Mouse (Mus musculus) limb, embryonic 14.5 days (tissue): ENCODE results near the gene Vav1. TPM values are rescaled to one million over a fixed set of nuclear protein-coding genes. Genes with fewer than 3 reads are reported as not detected.

Source experiments
- ATAC-seq: fragments of 200-750 bp; cut with Nextera tagmentation; 2 replicates; pipeline ENCODE4 v1.8.0; 2017; ENCODE audit warnings: low read depth, moderate number of reproducible peaks, moderate TSS enrichment; ENCODE audit not compliant: low FRiP score
- DNase-seq: peaks from one replicate; pipeline ENCODE4 v3.0.0-alpha.2; 2015; ENCODE audit warnings: low spot score
- H3K27ac ChIP-seq: fragments of 300-500 bp; sonication (generic); replicated peaks from 2 replicates; pipeline ENCODE4 v1.5.1; 2014; ENCODE audit warnings: low read depth, mild to moderate bottlenecking, low read length, moderate library complexity, mixed read lengths
- H3K27me3 ChIP-seq: fragments of 300-500 bp; sonication (generic); 2 replicates; pipeline ENCODE4 v1.6.1; 2014; ENCODE audit warnings: low read length, mixed read lengths; ENCODE audit not compliant: control insufficient read depth, insufficient read depth
- H3K36me3 ChIP-seq: fragments of 300-500 bp; sonication (generic); 2 replicates; pipeline ENCODE4 v1.6.1; 2014; ENCODE audit warnings: mild to moderate bottlenecking, low read length, moderate library complexity, mixed read lengths; ENCODE audit not compliant: control insufficient read depth, insufficient read depth
- H3K4me1 ChIP-seq: fragments of 300-500 bp; sonication (generic); 2 replicates; pipeline ENCODE4 v1.6.1; 2014; ENCODE audit warnings: antibody characterized with exemption, low read length, mixed read lengths; ENCODE audit not compliant: control insufficient read depth, insufficient read depth
- H3K4me2 ChIP-seq: fragments of 300-500 bp; sonication (generic); replicated peaks from 2 replicates; pipeline ENCODE4 v1.6.1; 2014; ENCODE audit warnings: low read depth, mild to moderate bottlenecking, low read length, moderate library complexity; ENCODE audit not compliant: severe bottlenecking
- H3K4me3 ChIP-seq: fragments of 300-500 bp; sonication (generic); replicated peaks from 2 replicates; pipeline ENCODE4 v1.5.1; 2014; ENCODE audit warnings: low read length
- H3K9ac ChIP-seq: fragments of 300-500 bp; sonication (generic); 2 replicates; pipeline ENCODE4 v1.6.1; 2014; ENCODE audit warnings: mild to moderate bottlenecking, low read depth, low read length, moderate library complexity; ENCODE audit not compliant: severe bottlenecking
- H3K9me3 ChIP-seq: fragments of 300-500 bp; sonication (generic); 2 replicates; pipeline ENCODE4 v1.6.1; 2016; ENCODE audit warnings: low read length; ENCODE audit not compliant: control insufficient read depth
- POLR2A ChIP-seq: fragments of 200-500 bp; IDR thresholded peaks from 2 replicates; pipeline ENCODE4 v1.8.0; 2012; ENCODE audit warnings: inconsistent platforms, mild to moderate bottlenecking, moderate library complexity, borderline replicate concordance; ENCODE audit not compliant: insufficient read depth, insufficient read length; ENCODE audit errors: extremely low read depth
- WGBS: fragments of 180-500 bp; shearing (Covaris S2); extraction: QIAGEN DNeasy Blood & Tissue Kit; methylation state at CpG from one replicate; pipeline ENCODE4 v1.1.7; 2014; 5-methylcytosine and 5-hydroxymethylcytosine counted together
- polyA plus RNA-seq, 2 experiments: library from polyadenylated mRNA; depleted of rRNA in 1 of 2; stranded (reverse) in 1 of 2; unstranded in 1 of 2; fragments of >200 nt; fragmentation: Nextera tagmentation in 1 of 2; extraction: Ambion mirVana in 1 of 2; gene quantifications; 2 replicates each; pipeline versions ENCODE4 v1.2.1 to v1.2.3; 2012 to 2014

Gene Vav1
- polyA plus RNA-seq, 2 experiments, result 3.3 to 3.8 TPM

DNA sequence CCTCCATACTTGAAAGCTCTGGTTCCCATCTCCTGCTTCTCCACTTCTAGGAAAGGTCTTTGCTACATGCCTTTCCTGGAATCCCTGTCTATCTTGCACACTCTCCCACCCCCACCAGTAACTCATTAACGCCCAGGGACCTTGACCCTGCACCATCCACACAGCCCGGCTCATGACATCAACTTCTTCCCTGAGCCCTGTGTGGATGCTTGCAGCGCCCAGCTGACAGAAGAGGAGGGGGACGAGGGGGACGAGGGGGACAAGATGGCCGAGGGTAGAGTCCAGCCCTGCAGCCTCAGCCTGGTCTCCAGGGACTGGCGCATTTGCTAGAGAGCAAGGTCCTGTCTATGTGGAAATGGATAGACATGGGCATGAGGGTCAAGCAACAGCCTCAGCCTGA is 45.9 kb upstream of the Vav1 start:
- 51% methylated on average over 7 of the region's 7 CpGs for WGBS
- ATAC-seq, result no peak
- TF ChIP-seq POLR2A, result no peak

DNA sequence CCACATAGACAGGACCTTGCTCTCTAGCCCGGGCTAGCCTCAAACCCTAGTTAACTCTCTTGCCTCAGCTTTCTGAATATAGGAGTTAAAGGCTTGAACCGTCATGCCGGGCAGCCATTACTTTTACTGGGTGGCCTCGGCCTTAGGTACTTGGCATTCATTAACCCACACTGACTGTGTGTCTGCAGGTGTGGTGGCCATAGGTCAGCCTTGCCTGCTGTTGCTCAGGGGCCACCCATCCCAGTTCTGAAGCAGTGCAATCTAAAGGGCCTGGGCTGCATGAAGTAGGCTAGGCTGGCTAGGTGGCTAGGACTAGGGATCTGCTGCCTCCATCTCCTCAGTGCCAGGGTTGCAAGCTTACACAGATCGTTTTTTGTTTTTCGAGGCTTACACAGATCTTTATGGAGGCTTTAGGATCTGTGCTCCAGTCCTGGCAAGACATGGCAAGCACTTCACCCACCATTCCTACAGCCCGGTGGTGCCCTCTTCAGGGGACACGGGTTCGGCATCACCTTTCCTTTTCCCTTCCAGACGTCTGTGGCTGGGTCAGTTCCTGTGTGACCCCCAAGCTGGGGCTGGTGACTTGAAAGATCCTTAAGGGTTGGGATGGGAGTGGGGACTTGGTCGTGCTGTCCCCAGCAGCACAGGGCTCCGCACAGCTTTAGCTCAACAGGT is 44.5 kb upstream of the Vav1 start:
- no peak for TF ChIP-seq POLR2A
- 79% methylated on average over 12 of the region's 12 CpGs for WGBS
- H3K4me1 ChIP-seq, result no peaks in the 10 kb centered on the region

More for the DNA sequence above, 45.9 kb upstream of the Vav1 start:
- DNase-seq, result no peak
- no peak overlapping the region for H3K9ac ChIP-seq
- no peak overlapping the region for H3K4me2 ChIP-seq
- H3K9me3 ChIP-seq, result no peaks in the 10 kb centered on the region
- H3K27ac ChIP-seq, result no peak overlapping the region
- H3K4me1 ChIP-seq, result no peaks in the 10 kb centered on the region
- no peak overlapping the region for H3K4me3 ChIP-seq
- H3K27me3 ChIP-seq, result no peaks in the 10 kb centered on the region
- peaks cover 35% of the 10 kb centered on the region for H3K36me3 ChIP-seq

DNA sequence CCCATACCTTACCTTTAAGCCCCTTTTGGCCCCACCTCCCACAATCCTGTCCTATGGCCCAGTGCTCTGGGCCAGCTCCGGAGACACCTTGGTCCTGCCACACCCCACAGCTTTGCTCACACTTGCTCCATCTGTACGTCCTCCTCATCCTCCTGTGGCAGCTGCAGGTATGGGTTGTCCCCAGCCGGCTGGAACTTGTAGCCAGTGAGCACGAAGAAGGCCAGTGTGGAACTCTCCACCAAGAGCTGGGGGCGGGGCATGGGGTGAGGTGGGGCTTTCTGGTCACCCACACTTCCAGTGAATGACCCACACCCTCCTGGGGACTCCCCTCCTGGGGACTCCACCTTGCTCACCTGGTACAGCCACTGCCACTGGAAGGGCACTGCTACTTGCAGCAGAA is 43.1 kb upstream of the Vav1 start:
- no peak for TF ChIP-seq POLR2A
- Histone ChIP-seq H3K9ac (no peak overlapping the region), H3K27ac (no peak overlapping the region), H3K27me3 (no peaks in the 10 kb centered on the region), H3K4me1 (no peaks in the 10 kb centered on the region), H3K4me2 (no peak overlapping the region), H3K9me3 (no peaks in the 10 kb centered on the region), H3K4me3 (no peak overlapping the region), H3K36me3 (peaks cover 35% of the 10 kb centered on the region)
- ATAC-seq (no peak), DNase-seq (no peak)
- WGBS, result 81% methylated on average over 5 of the region's 5 CpGs

More for the DNA sequence above, 44.5 kb upstream of the Vav1 start:
- no peak overlapping the region for H3K4me3 ChIP-seq
- DNase-seq (no peak), ATAC-seq (no peak)
- H3K9me3 ChIP-seq, result no peaks in the 10 kb centered on the region
- H3K4me2 ChIP-seq, result no peak overlapping the region
- no peak overlapping the region for H3K27ac ChIP-seq
- H3K27me3 ChIP-seq, result no peaks in the 10 kb centered on the region
- H3K36me3 ChIP-seq, result peaks cover 35% of the 10 kb centered on the region
- H3K9ac ChIP-seq, result no peak overlapping the region

DNA sequence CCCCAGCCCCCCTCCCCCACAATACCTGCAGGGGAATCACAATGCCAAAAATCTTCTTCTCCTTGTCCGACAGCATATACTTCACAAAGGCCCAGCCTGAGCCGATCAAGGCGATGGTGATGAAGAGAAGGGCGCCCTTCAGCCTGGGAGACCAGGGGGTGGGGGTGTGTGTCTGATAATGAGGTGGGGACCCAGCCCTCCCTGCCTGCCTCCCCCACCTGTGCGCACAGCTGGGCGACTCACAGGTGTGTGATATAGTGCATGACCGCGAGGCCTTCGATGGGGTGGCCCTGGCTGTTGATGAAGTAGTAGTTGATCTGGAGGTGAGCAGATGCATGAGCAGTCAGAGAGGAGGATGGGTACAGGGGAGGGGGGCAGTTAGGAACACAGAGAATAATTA is 41.7 kb upstream of the Vav1 start:
- H3K36me3 ChIP-seq, result peaks cover 43% of the 10 kb centered on the region
- DNase-seq, result no peak

DNA sequence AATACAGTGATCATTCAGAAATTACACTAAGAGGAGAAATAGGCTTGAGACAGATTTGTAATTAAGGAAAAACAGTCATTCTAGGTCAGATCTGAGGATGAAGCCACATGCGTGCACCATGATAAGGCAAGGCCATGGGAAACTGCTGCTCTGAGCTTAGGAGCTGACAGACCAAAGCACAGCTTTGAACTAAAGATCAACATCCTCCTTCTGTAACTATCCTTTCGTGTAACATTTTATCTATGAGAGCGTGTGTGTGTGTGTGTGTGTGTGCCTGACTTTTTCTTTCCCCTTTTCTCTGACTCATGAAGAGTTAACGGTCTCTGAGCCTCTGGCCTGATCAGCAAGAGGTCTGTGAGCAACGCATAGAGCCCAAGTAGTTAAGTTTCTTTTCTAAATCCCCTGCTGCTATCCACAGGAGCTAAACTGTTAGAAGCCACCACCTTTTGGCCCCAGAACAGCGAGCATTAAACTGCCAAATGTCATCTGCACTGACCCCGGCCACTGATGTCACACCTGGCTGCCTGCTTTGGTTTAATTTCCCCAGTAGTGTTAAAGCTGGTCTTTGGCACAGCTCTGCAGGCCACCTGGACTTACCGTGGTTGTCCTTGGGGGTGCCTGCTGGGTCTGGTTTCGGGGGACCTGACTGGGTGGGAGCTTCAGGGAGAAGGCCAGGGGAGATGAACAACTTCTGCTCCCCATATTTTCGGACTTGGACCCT is 35.1 kb upstream of the Vav1 start:
- no peak for TF ChIP-seq POLR2A
- no peak overlapping the region for H3K4me3 ChIP-seq
- no peak overlapping the region for H3K4me2 ChIP-seq
- H3K4me1 ChIP-seq, result peaks cover 9% of the 10 kb centered on the region
- DNase-seq, result no peak
- 62% methylated on average over 10 of the region's 10 CpGs for WGBS
- ATAC-seq, result no peak
- no peak overlapping the region for H3K9ac ChIP-seq
- H3K36me3 ChIP-seq, result peaks cover 26% of the 10 kb centered on the region
- peaks cover 6% of the 10 kb centered on the region; the same call in 1 of the 2 replicates for H3K9me3 ChIP-seq
- H3K27me3 ChIP-seq, result no peaks in the 10 kb centered on the region
- no peak overlapping the region for H3K27ac ChIP-seq

More for the DNA sequence above, 41.7 kb upstream of the Vav1 start:
- peaks cover 6% of the 10 kb centered on the region; the same call in 1 of the 2 replicates for H3K9me3 ChIP-seq
- H3K4me3 ChIP-seq, result no peak overlapping the region
- no peaks in the 10 kb centered on the region for H3K4me1 ChIP-seq
- H3K9ac ChIP-seq, result no peak overlapping the region
- no peak overlapping the region for H3K4me2 ChIP-seq
- no peak for ATAC-seq
- WGBS, result 96% methylated on average over 9 of the region's 9 CpGs
- H3K27me3 ChIP-seq, result no peaks in the 10 kb centered on the region
- no peak for TF ChIP-seq POLR2A
- H3K27ac ChIP-seq, result no peak overlapping the region
